In the genomic region with DNA sequence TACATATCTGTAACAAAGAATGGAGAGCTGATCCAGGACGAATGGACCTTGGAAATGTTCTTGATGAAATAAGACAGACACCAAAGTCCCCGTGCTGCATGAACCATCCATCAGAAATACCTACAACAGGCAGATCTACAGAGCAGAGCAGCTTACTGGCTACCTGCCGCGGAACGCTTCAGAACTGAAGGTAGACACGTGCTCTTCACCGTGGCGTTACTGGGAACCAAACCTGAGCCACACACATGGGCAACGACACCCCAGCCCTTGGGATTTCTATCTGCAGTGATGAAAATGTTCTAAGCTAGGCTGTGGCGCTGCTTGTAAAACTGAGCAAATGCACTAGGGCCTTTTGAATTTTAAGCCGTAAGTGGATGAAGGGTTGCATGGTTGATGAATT, we compare ENCODE assay signal across 23 mouse cellular contexts.
DNase-seq lines count a peak whose midpoint lies in the region; ATAC-seq and TF ChIP-seq lines count a peak whose summit lies in the region.
"Had no signal": no experiment of that assay in that cellular context is flagged by ENCODE, and none has a peak within 500 bp of the region (broad histone marks: within the 10 kb centered on the region; RNA-seq: fewer than 3 reads in every experiment).

No protein-coding gene starts in this region.

- H3K9me3 ChIP-seq in heart, embryonic 11.5 days (replicated peaks; ENCODE audit: control insufficient read depth, low read length), result no peaks in the 10 kb centered on the region
- H3K9me3 ChIP-seq in liver, embryonic 12.5 days (replicated peaks), result no peaks in the 10 kb centered on the region
- H3K9me3 ChIP-seq in liver, embryonic 16.5 days (replicated peaks; ENCODE audit: control insufficient read depth, low read length), result no peaks in the 10 kb centered on the region
- H3K9me3 ChIP-seq in liver, embryonic 11.5 days (ENCODE audit: control insufficient read depth, low read length), result no peaks in the 10 kb centered on the region
- H3K9me3 ChIP-seq in MEL (replicated peaks; ENCODE audit: insufficient read depth, low read length), result no peaks in the 10 kb centered on the region
- H3K9me3 ChIP-seq: G1E had no signal

- H3K9ac ChIP-seq in heart, embryonic 11.5 days (ENCODE audit: low read depth, low read length), result no peak overlapping the region
- no peak overlapping the region for H3K9ac ChIP-seq in liver, embryonic 12.5 days
- H3K9ac ChIP-seq in liver, embryonic 16.5 days (ENCODE audit: low read depth, low read length), result no peak overlapping the region; the same call in 1 of the 2 replicates
- H3K9ac ChIP-seq in liver, embryonic 11.5 days (ENCODE audit: low read depth, low read length), result no peak overlapping the region
- no peak overlapping the region for H3K9ac ChIP-seq in MEL (ENCODE audit: control insufficient read depth, low read depth, low read length, poor library complexity, severe bottlenecking)

- H3K4me1 ChIP-seq in heart, embryonic 11.5 days (ENCODE audit: control insufficient read depth, insufficient read depth, low read length), result peaks cover 67% of the 10 kb centered on the region
- H3K4me1 ChIP-seq in liver, embryonic 12.5 days, result peaks cover 66% of the 10 kb centered on the region
- peaks cover 33% of the 10 kb centered on the region for H3K4me1 ChIP-seq in liver, embryonic 16.5 days (ENCODE audit: control insufficient read depth, low read depth, low read length)
- H3K4me1 ChIP-seq in liver, embryonic 11.5 days (replicated peaks; ENCODE audit: control insufficient read depth, insufficient read depth, low read length), result peaks cover 43% of the 10 kb centered on the region
- H3K4me1 ChIP-seq in MEL (ENCODE audit: control insufficient read depth in 1 of 2, insufficient read depth in 2 of 2, low read length in 2 of 2), result peaks cover 33 to 49% of the 10 kb centered on the region in 2 experiments

- no peak overlapping the region for H3K4me2 ChIP-seq in heart, embryonic 11.5 days
- no peak overlapping the region for H3K4me2 ChIP-seq in liver, embryonic 12.5 days
- H3K4me2 ChIP-seq in liver, embryonic 16.5 days (ENCODE audit: low read depth, low read length), result no peak overlapping the region
- no peak overlapping the region for H3K4me2 ChIP-seq in liver, embryonic 11.5 days

- no peaks in the 10 kb centered on the region for H3K79me2 ChIP-seq in MEL (ENCODE audit: control insufficient read depth, insufficient read depth, low read length, poor library complexity)

- no peak for TF ChIP-seq CTCF in MEL (IDR thresholded peaks at IDR 0.05 in 2 of 3, conservative IDR thresholded peaks at IDR 0.05 in 1 of 3; ENCODE audit: control insufficient read depth in 1 of 3, insufficient read depth in 1 of 3, low read depth in 2 of 3, low read length in 3 of 3, poor library complexity in 1 of 3, severe bottlenecking in 1 of 3)

- no peak for TF ChIP-seq RAD21 in MEL (IDR thresholded peaks at IDR 0.05; ENCODE audit: low read depth, low read length)

- no peak overlapping the region for H3K4me3 ChIP-seq in heart, embryonic 11.5 days (ENCODE audit: low read depth, low read length)
- H3K4me3 ChIP-seq in liver, embryonic 12.5 days, result no peak overlapping the region
- H3K4me3 ChIP-seq in liver, embryonic 16.5 days (ENCODE audit: low read depth, low read length), result no peak overlapping the region
- no peak overlapping the region for H3K4me3 ChIP-seq in liver, embryonic 11.5 days (ENCODE audit: low read depth, low read length)
- no peak overlapping the region for H3K4me3 ChIP-seq in MEL (ENCODE audit: control insufficient read depth in 1 of 2, insufficient read depth in 1 of 2, low read depth in 2 of 2, low read length in 2 of 2)

- ATAC-seq in heart, embryonic 11.5 days (replicated peaks; ENCODE audit: insufficient number of reproducible peaks, low FRiP score, low TSS enrichment), result no peak
- no peak for ATAC-seq in liver, embryonic 12.5 days
- ATAC-seq in liver, embryonic 16.5 days (ENCODE audit: low read depth), result no peak
- no peak for ATAC-seq in liver, embryonic 11.5 days (replicated peaks; ENCODE audit: low FRiP score)
- ATAC-seq: activated CD4-positive, CD25-positive, alpha-beta regulatory T cell, adult 4 months; CD4-positive, CD25-positive, alpha-beta regulatory T cell, adult 4 months; Patski had no signal

- WGBS in heart, embryonic 11.5 days (ENCODE audit: insufficient replicate concordance), result 78% methylated on average over 11 of the region's 11 CpGs
- whole genome bisulfite sequencing in liver, embryonic 12.5 days (ENCODE audit: insufficient replicate concordance), result 78% methylated on average over 11 of the region's 11 CpGs
- WGBS in liver, embryonic 16.5 days (ENCODE audit: insufficient replicate concordance), result 77% methylated on average over 11 of the region's 11 CpGs
- 82% methylated on average over 11 of the region's 11 CpGs for WGBS in liver, embryonic 11.5 days

- peak; percentile 64 for DNase-seq in heart, adult 11 months
- DNase-seq in liver, result no peak
- no peak for DNase-seq in liver, embryonic 11.5 days (ENCODE audit: low spot score)
- DNase-seq in MEL (ENCODE audit: low read depth, low spot score), result peak; percentile 55
- no peak for DNase-seq in layer of hippocampus, postnatal 10 days (ENCODE audit: low spot score in 2 of 2)
- DNase-seq: adrenal gland, adult 2 months; adrenal gland, adult 8-10 months; adrenal gland, postnatal 10 days; adrenal gland, postnatal 14 days; adrenal gland, postnatal 25 days; adrenal gland, postnatal 36 days; B cell, adult 2 months; cerebellum, adult 11 months; cerebellum, adult 11-12 months; cerebellum, adult 18-20 months had no signal

- H3K27ac ChIP-seq in heart, embryonic 11.5 days (ENCODE audit: low read depth, low read length), result no peak overlapping the region
- H3K27ac ChIP-seq in liver, embryonic 12.5 days, result peak overlapping the region; percentile 41; the same call in 1 of the 2 replicates
- H3K27ac ChIP-seq in liver, embryonic 16.5 days (ENCODE audit: low read length), result 0 out of 2 replicates have a peak overlapping the region, but pooled peaks have one; percentile 7
- H3K27ac ChIP-seq in liver, embryonic 11.5 days (ENCODE audit: low read depth, low read length), result no peak overlapping the region
- H3K27ac ChIP-seq in MEL (ENCODE audit: control insufficient read depth, low read depth, low read length), result peak overlapping the region; percentile 53

- no peaks in the 10 kb centered on the region for H3K27me3 ChIP-seq in heart, embryonic 11.5 days (ENCODE audit: control insufficient read depth, insufficient read depth, low read length)
- H3K27me3 ChIP-seq in liver, embryonic 12.5 days (replicated peaks), result no peaks in the 10 kb centered on the region
- H3K27me3 ChIP-seq in liver, embryonic 16.5 days (ENCODE audit: control insufficient read depth, insufficient read depth, low read depth, low read length), result no peaks in the 10 kb centered on the region
- no peaks in the 10 kb centered on the region for H3K27me3 ChIP-seq in liver, embryonic 11.5 days (replicated peaks; ENCODE audit: control insufficient read depth, insufficient read depth, low read length)
- no peaks in the 10 kb centered on the region for H3K27me3 ChIP-seq in MEL (ENCODE audit: control insufficient read depth in 1 of 2, insufficient read depth in 2 of 2, low read length in 2 of 2)
- H3K27me3 ChIP-seq: CH12.LX, Patski had no signal

- H3K36me3 ChIP-seq in heart, embryonic 11.5 days (ENCODE audit: control insufficient read depth, insufficient read depth, low read length), result no peaks in the 10 kb centered on the region
- no peaks in the 10 kb centered on the region for H3K36me3 ChIP-seq in liver, embryonic 12.5 days
- H3K36me3 ChIP-seq in liver, embryonic 16.5 days (ENCODE audit: control insufficient read depth, insufficient read depth), result no peaks in the 10 kb centered on the region
- no peaks in the 10 kb centered on the region for H3K36me3 ChIP-seq in liver, embryonic 11.5 days (ENCODE audit: control insufficient read depth, insufficient read depth, low read length)
- H3K36me3 ChIP-seq in MEL (ENCODE audit: control insufficient read depth in 1 of 2, insufficient read depth in 2 of 2, low read length in 2 of 2), result peaks cover 0 to 52% of the 10 kb centered on the region in 2 experiments; a peak in 2 of 4 replicates

- TF ChIP-seq POLR2A in MEL (IDR thresholded peaks at IDR 0.05; ENCODE audit: control insufficient read depth in 1 of 2, insufficient read depth in 1 of 2, low read depth in 1 of 2, low read length in 2 of 2, poor library complexity in 1 of 2), result no peak

- TF ChIP-seq EP300 in MEL (IDR thresholded peaks at IDR 0.05; ENCODE audit: low read depth in 1 of 2, low read length in 2 of 2), result no peak

TF ChIP-seq in MEL, 35 proteins besides CTCF, POLR2A, EP300 and RAD21:
- TF ChIP-seq MYC (IDR thresholded peaks at IDR 0.05; ENCODE audit: low read depth, low read length), result no peak
- TF ChIP-seq MAZ (IDR thresholded peaks at IDR 0.05; ENCODE audit: low read depth, low read length), result no peak
- no peak for TF ChIP-seq UBTF (IDR thresholded peaks at IDR 0.05; ENCODE audit: borderline replicate concordance, insufficient read depth, low read depth, low read length)
- no peak for TF ChIP-seq KAT2A (conservative IDR thresholded peaks at IDR 0.05; ENCODE audit: low read depth, low read length)
- no peak for TF ChIP-seq POLR2AphosphoS5 (IDR thresholded peaks at IDR 0.05; ENCODE audit: borderline replicate concordance, low read depth, low read length)
- TF ChIP-seq BHLHE40 (IDR thresholded peaks at IDR 0.05; ENCODE audit: borderline replicate concordance, low read depth, low read length), result no peak
- no peak for TF ChIP-seq USF2 (IDR thresholded peaks at IDR 0.05; ENCODE audit: borderline replicate concordance in 1 of 2, insufficient read depth in 1 of 2, low read depth in 1 of 2, low read length in 2 of 2)
- TF ChIP-seq JUND (IDR thresholded peaks at IDR 0.05; ENCODE audit: low read depth, low read length), result no peak
- TF ChIP-seq ZKSCAN1 (IDR thresholded peaks at IDR 0.05; ENCODE audit: low read depth, low read length), result no peak

Comparison
In these comparisons a context has a peak if more than half of its experiments do, and no peak if none do; other contexts are left out.
1. H3K27ac ChIP-seq: peak in liver, embryonic 12.5 days (single experiment), liver, embryonic 16.5 days (single experiment) and MEL (single experiment); none in heart, embryonic 11.5 days (single experiment) and liver, embryonic 11.5 days (single experiment).
2. DNase-seq: peak in heart, adult 11 months (single experiment) and MEL (single experiment); none in liver (single experiment), liver, embryonic 11.5 days (single experiment) and layer of hippocampus, postnatal 10 days (0 of 2).